Mouse (Mus musculus): ENCODE measurements at regions not wholly inside any gene's neighbourhood (a gene's known extent, or its start where the extent isn't known, plus 50 kb on each side); places are given as distances from the start of the nearest gene placed in this dataset.

DNA sequence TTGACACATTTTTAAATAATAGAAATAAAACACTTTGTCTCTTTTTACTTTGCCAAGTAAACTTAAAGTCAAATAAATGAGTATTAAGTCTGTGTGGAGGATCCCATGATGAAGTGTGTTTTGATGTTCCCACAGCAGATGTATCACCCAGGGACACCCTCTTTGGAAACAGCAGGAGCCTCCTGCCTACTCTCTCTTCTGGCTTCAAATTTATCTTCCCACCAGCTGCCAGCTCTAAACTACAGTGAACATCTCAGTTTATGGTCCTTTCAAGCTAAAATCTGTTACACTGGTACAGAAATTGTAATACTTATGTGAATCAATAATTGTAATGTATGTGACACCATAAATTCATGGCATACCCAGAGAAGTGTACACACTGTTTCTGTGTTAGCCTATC is 171.1 kb upstream of the Meis2 start:
- H3K4me3 ChIP-seq (replicated peaks; ENCODE audit: low read depth, low read length): no peak overlapping the region
- DNase-seq (no peak), ATAC-seq (ENCODE audit: low FRiP score, low TSS enrichment) (no peak)
- no peak overlapping the region for H3K4me2 ChIP-seq (ENCODE audit: low read length)
- H3K9me3 ChIP-seq (ENCODE audit: control insufficient read depth, low read length): no peaks in the 10 kb centered on the region
- H3K4me1 ChIP-seq (ENCODE audit: control insufficient read depth, insufficient read depth, low read length): no peaks in the 10 kb centered on the region
- no peak overlapping the region for H3K9ac ChIP-seq (replicated peaks; ENCODE audit: low read length)
- no peaks in the 10 kb centered on the region for H3K36me3 ChIP-seq (ENCODE audit: control insufficient read depth, insufficient read depth, low read length)
- H3K27me3 ChIP-seq (ENCODE audit: control insufficient read depth, insufficient read depth, low read length): no peaks in the 10 kb centered on the region
- H3K27ac ChIP-seq (replicated peaks; ENCODE audit: low read depth, low read length): no peak overlapping the region

DNA sequence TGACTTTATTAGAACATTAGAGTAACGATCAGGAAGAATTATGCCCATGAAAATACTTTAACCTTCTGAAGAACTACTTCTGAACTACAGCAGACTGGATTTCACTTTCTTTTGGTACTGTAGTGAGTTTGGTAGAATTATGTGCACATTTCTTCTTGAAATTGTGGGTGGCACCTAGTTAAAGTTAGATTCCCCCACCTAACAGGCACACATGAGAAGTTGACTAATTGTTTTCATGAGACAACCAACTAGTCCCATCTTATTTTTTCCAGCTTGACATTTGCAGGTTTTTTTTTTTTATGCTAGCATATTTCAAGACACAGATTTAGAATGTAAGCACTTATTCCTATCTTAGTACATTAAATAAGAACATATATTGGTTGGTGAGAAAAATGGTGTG is 167.2 kb upstream of the Meis2 start:
- Histone ChIP-seq H3K9me3 (ENCODE audit: control insufficient read depth, low read length) (no peaks in the 10 kb centered on the region), H3K4me3 (replicated peaks; ENCODE audit: low read depth, low read length) (no peak overlapping the region), H3K9ac (replicated peaks; ENCODE audit: low read length) (no peak overlapping the region), H3K36me3 (ENCODE audit: control insufficient read depth, insufficient read depth, low read length) (no peaks in the 10 kb centered on the region), H3K27ac (replicated peaks; ENCODE audit: low read depth, low read length) (no peak overlapping the region), H3K4me1 (ENCODE audit: control insufficient read depth, insufficient read depth, low read length) (no peaks in the 10 kb centered on the region), H3K4me2 (ENCODE audit: low read length) (no peak overlapping the region), H3K27me3 (ENCODE audit: control insufficient read depth, insufficient read depth, low read length) (no peaks in the 10 kb centered on the region)
- DNase-seq (no peak), ATAC-seq (ENCODE audit: low FRiP score, low TSS enrichment) (no peak)
- WGBS: 94% methylated on average over 1 of the region's 1 CpGs

DNA sequence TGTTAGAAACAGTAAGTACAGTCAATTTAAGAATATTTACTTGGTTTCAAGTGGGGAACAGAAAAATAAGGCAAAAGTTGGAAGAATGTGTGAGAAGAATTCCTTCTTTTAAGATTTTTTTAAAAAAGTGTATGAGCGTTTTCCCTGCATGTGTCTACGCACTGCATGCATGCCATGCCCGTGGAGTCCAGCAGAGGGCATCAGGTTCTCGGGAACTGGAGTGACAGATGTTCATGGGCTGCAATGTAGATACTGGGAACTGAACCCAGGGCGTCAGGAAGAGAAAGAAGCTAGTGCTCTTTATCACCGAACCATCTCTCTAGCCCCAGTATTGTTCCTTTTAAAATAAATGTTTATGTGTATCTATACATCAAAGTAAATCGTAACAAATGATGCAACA is 150.8 kb upstream of the Meis2 start:
- Histone ChIP-seq H3K4me1 (ENCODE audit: control insufficient read depth, insufficient read depth, low read length) (no peaks in the 10 kb centered on the region), H3K27ac (replicated peaks; ENCODE audit: low read depth, low read length) (no peak overlapping the region), H3K9ac (replicated peaks; ENCODE audit: low read length) (no peak overlapping the region), H3K9me3 (ENCODE audit: control insufficient read depth, low read length) (no peaks in the 10 kb centered on the region), H3K36me3 (ENCODE audit: control insufficient read depth, insufficient read depth, low read length) (no peaks in the 10 kb centered on the region), H3K4me3 (replicated peaks; ENCODE audit: low read depth, low read length) (no peak overlapping the region), H3K4me2 (ENCODE audit: low read length) (no peak overlapping the region), H3K27me3 (ENCODE audit: control insufficient read depth, insufficient read depth, low read length) (no peaks in the 10 kb centered on the region)
- DNase-seq (no peak), ATAC-seq (ENCODE audit: low FRiP score, low TSS enrichment) (no peak)
- 84% methylated on average over 7 of the region's 7 CpGs for WGBS

DNA sequence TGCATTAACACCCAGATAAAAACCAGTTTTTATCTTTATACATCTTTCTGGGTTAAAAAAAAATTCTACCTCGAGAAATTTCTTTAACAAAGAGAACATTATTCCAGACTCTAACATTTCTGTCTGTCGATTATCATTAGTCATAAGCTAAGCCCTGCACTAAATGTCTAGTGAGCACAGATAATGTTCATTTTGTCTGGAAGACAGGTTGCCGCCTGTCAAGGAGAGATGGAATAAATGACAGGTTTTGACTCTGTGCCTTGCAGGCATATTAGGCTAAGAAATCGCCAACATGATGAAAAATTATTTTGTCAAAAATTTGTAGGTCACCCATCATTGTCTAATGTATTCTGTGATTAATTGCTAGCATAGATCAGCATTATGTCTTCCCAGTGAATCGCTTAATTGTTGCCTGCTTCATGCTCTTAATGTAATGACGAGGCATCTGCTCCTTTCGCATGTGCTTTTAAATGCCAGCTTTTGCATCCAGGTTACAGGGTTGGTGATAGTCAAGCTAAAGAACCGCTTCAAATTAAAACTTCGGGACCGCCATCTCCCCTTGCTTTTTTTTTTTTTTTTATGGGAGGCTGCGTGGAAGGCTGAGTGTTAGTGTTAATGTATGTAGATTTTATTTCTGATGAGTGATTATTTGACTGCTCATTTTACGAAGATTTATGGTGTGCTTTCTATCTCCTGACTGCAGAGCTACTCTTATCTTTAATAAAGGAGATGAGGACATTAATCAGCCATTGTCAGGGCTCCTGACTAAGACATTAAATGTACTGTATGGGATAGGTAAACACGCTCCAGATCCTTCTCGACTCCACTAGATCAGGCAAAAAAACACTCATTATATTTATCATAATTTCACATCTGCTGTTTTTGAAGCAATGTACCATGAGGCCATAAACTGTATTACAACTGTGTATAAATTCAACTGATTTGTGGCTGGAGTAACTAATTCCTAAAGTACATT is 135.9 kb upstream of the Meis2 start:
- Histone ChIP-seq H3K27ac (replicated peaks; ENCODE audit: low read depth, low read length) (no peak overlapping the region), H3K4me3 (replicated peaks; ENCODE audit: low read depth, low read length) (no peak overlapping the region), H3K9me3 (ENCODE audit: control insufficient read depth, low read length) (no peaks in the 10 kb centered on the region), H3K4me2 (ENCODE audit: low read length) (0 out of 2 replicates have a peak overlapping the region, but pooled peaks have one; percentile 9), H3K9ac (replicated peaks; ENCODE audit: low read length) (no peak overlapping the region), H3K4me1 (ENCODE audit: control insufficient read depth, insufficient read depth, low read length) (no peaks in the 10 kb centered on the region), H3K27me3 (ENCODE audit: control insufficient read depth, insufficient read depth, low read length) (no peaks in the 10 kb centered on the region), H3K36me3 (ENCODE audit: control insufficient read depth, insufficient read depth, low read length) (no peaks in the 10 kb centered on the region)
- 57% methylated on average over 14 of the region's 14 CpGs for WGBS
- DNase-seq (peak; percentile 37), ATAC-seq (ENCODE audit: low FRiP score, low TSS enrichment) (0 out of 2 replicates have a peak, but pooled peaks have one; percentile 37)

DNA sequence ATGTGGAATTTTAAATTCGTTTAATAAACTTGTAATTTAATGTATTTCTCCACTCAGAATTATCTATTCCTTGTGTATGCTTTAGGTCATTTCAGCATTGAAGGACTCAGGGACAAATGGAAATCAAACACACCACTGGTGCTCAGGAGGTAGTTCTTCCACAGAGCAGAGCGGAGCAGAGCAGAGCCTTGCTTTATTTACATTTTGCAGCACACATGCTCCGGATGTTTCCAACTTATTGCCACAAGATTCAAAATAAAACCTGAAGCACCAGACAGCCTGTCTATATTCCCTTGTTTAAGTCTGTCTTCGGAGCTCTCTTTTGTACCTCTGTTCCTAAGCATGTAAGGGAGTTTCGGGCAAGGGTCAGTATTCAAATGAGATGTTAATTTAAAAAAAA is 135.2 kb upstream of the Meis2 start:
- Histone ChIP-seq H3K4me3 (replicated peaks; ENCODE audit: low read depth, low read length) (no peak overlapping the region), H3K9me3 (ENCODE audit: control insufficient read depth, low read length) (no peaks in the 10 kb centered on the region), H3K9ac (replicated peaks; ENCODE audit: low read length) (no peak overlapping the region), H3K4me1 (ENCODE audit: control insufficient read depth, insufficient read depth, low read length) (no peaks in the 10 kb centered on the region), H3K36me3 (ENCODE audit: control insufficient read depth, insufficient read depth, low read length) (no peaks in the 10 kb centered on the region), H3K27me3 (ENCODE audit: control insufficient read depth, insufficient read depth, low read length) (no peaks in the 10 kb centered on the region), H3K4me2 (ENCODE audit: low read length) (0 out of 2 replicates have a peak overlapping the region, but pooled peaks have one; percentile 9), H3K27ac (replicated peaks; ENCODE audit: low read depth, low read length) (0 out of 2 replicates have a peak overlapping the region, but pooled peaks have one; percentile 17)
- no peak for ATAC-seq (ENCODE audit: low FRiP score, low TSS enrichment)
- DNase-seq: peak; percentile 25
- WGBS: 53% methylated on average over 5 of the region's 5 CpGs

DNA sequence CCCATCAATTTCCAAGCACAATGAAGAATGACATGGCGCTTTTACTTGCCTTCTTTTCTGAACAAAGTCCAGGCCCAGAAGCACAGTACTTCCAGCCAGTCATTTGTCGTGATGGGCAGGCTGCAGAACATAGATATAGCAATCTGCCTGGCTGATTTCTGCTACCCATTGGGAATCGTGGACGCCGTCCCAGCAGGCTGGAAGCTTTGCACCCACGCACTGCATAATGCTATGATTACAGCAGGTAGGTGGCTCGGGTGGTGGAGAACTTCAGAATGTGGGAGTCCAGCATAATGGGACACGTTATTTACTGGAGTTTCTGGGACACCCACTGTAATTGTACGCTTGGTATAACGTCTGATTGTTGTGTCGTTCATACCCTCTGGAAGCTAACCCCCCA is 116.2 kb upstream of the Meis2 start:
- Histone ChIP-seq H3K9ac (replicated peaks; ENCODE audit: low read length) (no peak overlapping the region), H3K27me3 (ENCODE audit: control insufficient read depth, insufficient read depth, low read length) (no peaks in the 10 kb centered on the region), H3K4me3 (replicated peaks; ENCODE audit: low read depth, low read length) (no peak overlapping the region), H3K9me3 (ENCODE audit: control insufficient read depth, low read length) (no peaks in the 10 kb centered on the region), H3K4me1 (ENCODE audit: control insufficient read depth, insufficient read depth, low read length) (no peaks in the 10 kb centered on the region), H3K27ac (replicated peaks; ENCODE audit: low read depth, low read length) (no peak overlapping the region), H3K4me2 (ENCODE audit: low read length) (no peak overlapping the region), H3K36me3 (ENCODE audit: control insufficient read depth, insufficient read depth, low read length) (no peaks in the 10 kb centered on the region)
- WGBS: 81% methylated on average over 11 of the region's 11 CpGs
- DNase-seq (no peak), ATAC-seq (ENCODE audit: low FRiP score, low TSS enrichment) (no peak)

DNA sequence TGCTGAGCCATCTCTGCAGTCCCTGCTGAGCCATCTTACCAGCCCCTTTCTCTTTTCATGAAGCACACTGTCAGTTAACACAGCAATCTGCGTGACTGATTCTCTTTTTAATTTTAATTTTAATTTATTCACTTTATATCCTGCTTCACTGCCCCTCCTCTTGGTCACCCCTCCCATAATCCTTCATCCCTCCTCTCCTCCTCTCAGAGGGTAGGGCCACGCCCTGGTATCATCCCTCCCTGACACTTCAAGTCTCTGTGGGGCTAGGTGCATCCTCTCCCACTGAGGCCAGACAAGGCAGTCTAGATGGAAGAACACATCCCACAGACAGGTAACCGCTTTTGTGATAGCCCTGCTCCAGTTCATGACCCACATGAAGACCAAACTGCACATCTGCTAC is 111.5 kb upstream of the Meis2 start:
- WGBS: 89% methylated on average over 3 of the region's 3 CpGs
- ATAC-seq (ENCODE audit: low FRiP score, low TSS enrichment): no peak

DNA sequence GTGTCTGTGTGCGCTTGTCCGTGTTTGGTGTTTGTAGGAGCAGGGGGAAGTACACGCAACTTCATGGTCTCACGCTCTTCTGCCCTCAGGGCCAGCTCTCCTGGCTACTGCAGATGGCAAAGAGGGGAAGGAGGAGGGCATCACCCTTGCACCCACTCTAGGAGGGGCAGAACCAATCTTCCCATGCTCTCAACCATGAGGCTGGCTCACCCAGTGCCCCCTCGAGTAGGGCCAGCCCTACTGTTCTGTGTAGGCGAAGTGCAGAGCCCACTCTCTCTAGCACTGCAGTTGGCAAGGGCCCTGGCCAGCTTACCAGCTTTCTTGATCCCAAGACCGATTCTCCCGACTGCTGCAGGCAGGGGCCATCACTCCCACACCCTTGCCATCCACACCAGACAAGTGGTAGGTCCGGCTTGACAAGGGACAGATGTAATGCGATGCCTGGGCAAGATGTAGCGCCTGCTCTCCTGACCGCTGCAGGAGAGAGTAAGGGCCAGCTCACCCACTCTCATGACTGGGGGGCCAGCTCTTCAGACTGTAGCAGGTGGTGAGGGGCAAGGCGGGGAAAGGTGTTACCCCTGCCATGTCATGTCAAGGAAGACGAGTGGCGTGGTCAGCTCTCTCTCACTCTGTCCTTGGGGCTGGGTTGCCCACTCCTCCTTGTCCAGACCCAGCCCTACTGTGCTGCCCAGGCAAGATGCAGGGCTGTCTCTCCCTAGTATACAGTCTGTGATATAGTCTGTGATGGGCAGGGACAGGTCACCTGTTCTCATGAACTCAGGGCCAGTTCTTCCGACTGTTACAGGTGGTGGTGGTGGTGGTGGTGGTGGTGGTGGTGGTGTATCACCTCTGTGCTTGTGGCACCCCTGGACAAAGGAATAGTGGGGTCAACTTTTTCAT is 100.5 kb upstream of the Meis2 start:
- peak; percentile 37; the same call in 1 of the 2 replicates for ATAC-seq (ENCODE audit: low FRiP score, low TSS enrichment)
- H3K9me3 ChIP-seq (ENCODE audit: control insufficient read depth, low read length): no peaks in the 10 kb centered on the region
- no peak overlapping the region for H3K4me2 ChIP-seq (ENCODE audit: low read length)
- H3K36me3 ChIP-seq (ENCODE audit: control insufficient read depth, insufficient read depth, low read length): no peaks in the 10 kb centered on the region
- 93% methylated on average over 16 of the region's 16 CpGs for WGBS
- DNase-seq: no peak
- H3K4me1 ChIP-seq (ENCODE audit: control insufficient read depth, insufficient read depth, low read length): no peaks in the 10 kb centered on the region
- H3K4me3 ChIP-seq (replicated peaks; ENCODE audit: low read depth, low read length): no peak overlapping the region
- no peak overlapping the region for H3K27ac ChIP-seq (replicated peaks; ENCODE audit: low read depth, low read length)
- no peaks in the 10 kb centered on the region for H3K27me3 ChIP-seq (ENCODE audit: control insufficient read depth, insufficient read depth, low read length)
- no peak overlapping the region for H3K9ac ChIP-seq (replicated peaks; ENCODE audit: low read length)

More for the DNA sequence above, 111.5 kb upstream of the Meis2 start:
- Histone ChIP-seq H3K27me3 (ENCODE audit: control insufficient read depth, insufficient read depth, low read length) (no peaks in the 10 kb centered on the region), H3K4me1 (ENCODE audit: control insufficient read depth, insufficient read depth, low read length) (no peaks in the 10 kb centered on the region), H3K36me3 (ENCODE audit: control insufficient read depth, insufficient read depth, low read length) (no peaks in the 10 kb centered on the region), H3K9me3 (ENCODE audit: control insufficient read depth, low read length) (no peaks in the 10 kb centered on the region), H3K9ac (replicated peaks; ENCODE audit: low read length) (no peak overlapping the region), H3K4me2 (ENCODE audit: low read length) (no peak overlapping the region), H3K4me3 (replicated peaks; ENCODE audit: low read depth, low read length) (no peak overlapping the region), H3K27ac (replicated peaks; ENCODE audit: low read depth, low read length) (no peak overlapping the region)
- no peak for DNase-seq

Measured in midbrain, embryonic 14.5 days (tissue).